In the genomic region with DNA sequence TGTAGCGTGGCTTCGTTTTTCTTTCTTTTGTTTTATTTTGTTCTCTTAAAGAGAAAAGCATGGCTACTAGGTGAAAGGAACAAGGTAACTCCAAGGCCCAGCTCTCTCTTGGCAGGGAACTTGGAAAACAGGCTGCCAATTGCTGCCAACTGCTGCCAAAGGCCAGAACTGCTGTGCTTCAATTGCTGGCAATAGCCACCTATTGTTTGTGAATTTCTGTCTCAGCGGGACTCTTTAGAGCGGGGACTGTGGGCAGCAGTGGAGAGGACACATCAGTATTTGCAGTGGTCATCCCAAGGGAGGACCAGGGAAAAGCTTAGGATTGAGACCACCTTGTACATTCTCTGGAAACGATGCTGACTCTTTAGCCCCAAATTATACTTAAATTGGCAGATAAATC, we compare ENCODE assay signal across 9 mouse cellular contexts.
DNase-seq lines count a peak whose midpoint lies in the region; ATAC-seq and TF ChIP-seq lines count a peak whose summit lies in the region.
"Had no signal": no experiment of that assay in that cellular context is flagged by ENCODE, and none has a peak within 500 bp of the region (broad histone marks: within the 10 kb centered on the region; RNA-seq: fewer than 3 reads in every experiment).

No protein-coding gene starts in this region.

- intact Hi-C loops in heart, postnatal 36 days (cut with DNase I): no loop called here

- 68% methylated on average over 5 of the region's 5 CpGs for WGBS in kidney, adult 2 months
- 74% methylated on average over 5 of the region's 5 CpGs for WGBS in kidney, embryonic 15.5 days
- 72% methylated on average over 5 of the region's 5 CpGs for WGBS in intestine, embryonic 16.5 days

- H3K4me3 ChIP-seq in kidney, adult 2 months (ENCODE audit: insufficient read depth, low read depth, low read length): no peak overlapping the region
- no peak overlapping the region for H3K4me3 ChIP-seq in kidney, embryonic 15.5 days (replicated peaks)
- H3K4me3 ChIP-seq in intestine, embryonic 16.5 days (ENCODE audit: low read length): no peak overlapping the region

- ATAC-seq in kidney, embryonic 15.5 days (replicated peaks; ENCODE audit: low FRiP score): no peak
- ATAC-seq in intestine, embryonic 16.5 days: no peak

- DNase-seq in kidney, adult 2 months: peak; percentile 65
- peak; percentile 66 for DNase-seq in adrenal gland, adult 2 months
- DNase-seq in cerebellum, adult 11-12 months: peak; percentile 62
- peak; percentile 56 to 57 for DNase-seq in heart, postnatal 36 days
- peak; percentile 38 for DNase-seq in right cerebral cortex, postnatal 4 days
- DNase-seq in spleen, adult 18-20 months: no peak

- no peaks in the 10 kb centered on the region for H3K36me3 ChIP-seq in kidney, adult 2 months (ENCODE audit: control insufficient read depth, insufficient read depth, low read length)
- no peaks in the 10 kb centered on the region for H3K36me3 ChIP-seq in kidney, embryonic 15.5 days
- H3K36me3 ChIP-seq in intestine, embryonic 16.5 days (ENCODE audit: control insufficient read depth, insufficient read depth, low read length): no peaks in the 10 kb centered on the region

- no peak overlapping the region for H3K4me2 ChIP-seq in kidney, embryonic 15.5 days
- H3K4me2 ChIP-seq in intestine, embryonic 16.5 days (ENCODE audit: low read depth, low read length): no peak overlapping the region

- no peak for TF ChIP-seq POLR2A in kidney, adult 2 months (IDR thresholded peaks at IDR 0.05; ENCODE audit: low read depth, low read length)

- H3K4me1 ChIP-seq in kidney, adult 2 months (ENCODE audit: control insufficient read depth, insufficient read depth, low read length): no peaks in the 10 kb centered on the region
- no peaks in the 10 kb centered on the region for H3K4me1 ChIP-seq in kidney, embryonic 15.5 days
- no peaks in the 10 kb centered on the region for H3K4me1 ChIP-seq in intestine, embryonic 16.5 days (ENCODE audit: control insufficient read depth, insufficient read depth, low read length)

- no peak for TF ChIP-seq CTCF in kidney, adult 2 months (conservative IDR thresholded peaks at IDR 0.05; ENCODE audit: insufficient read depth, insufficient read length, low read depth, low read length)

- no peak overlapping the region for H3K9ac ChIP-seq in kidney, embryonic 15.5 days
- H3K9ac ChIP-seq in intestine, embryonic 16.5 days (ENCODE audit: low read depth, low read length): no peak overlapping the region

- no peaks in the 10 kb centered on the region for H3K9me3 ChIP-seq in kidney, embryonic 15.5 days (replicated peaks)
- no peaks in the 10 kb centered on the region for H3K9me3 ChIP-seq in intestine, embryonic 16.5 days (ENCODE audit: control insufficient read depth, low read length)

- H3K27me3 ChIP-seq in kidney, adult 2 months (replicated peaks; ENCODE audit: control insufficient read depth, insufficient read depth, low read length): no peaks in the 10 kb centered on the region
- no peaks in the 10 kb centered on the region for H3K27me3 ChIP-seq in kidney, embryonic 15.5 days
- no peaks in the 10 kb centered on the region for H3K27me3 ChIP-seq in intestine, embryonic 16.5 days (replicated peaks; ENCODE audit: control insufficient read depth, insufficient read depth, low read length)

- H3K27ac ChIP-seq in kidney, adult 2 months (ENCODE audit: insufficient read depth, low read depth, low read length): no peak overlapping the region
- H3K27ac ChIP-seq in kidney, embryonic 15.5 days: no peak overlapping the region
- H3K27ac ChIP-seq in intestine, embryonic 16.5 days (ENCODE audit: low read length): no peak overlapping the region
- H3K27ac ChIP-seq: macrophage had no signal

Comparison
In these comparisons a context has a peak if more than half of its experiments do, and no peak if none do; other contexts are left out.
1. DNase-seq: peak in kidney, adult 2 months (single experiment), adrenal gland, adult 2 months (single experiment), cerebellum, adult 11-12 months (single experiment), heart, postnatal 36 days (2 of 2) and right cerebral cortex, postnatal 4 days (single experiment); none in spleen, adult 18-20 months (0 of 2).